Mouse (Mus musculus) small intestine, adult 2 months (tissue): ENCODE results near the gene Rtkn.

ENCODE experiments used
- CTCF ChIP-seq: fragments of 200-500 bp; IDR thresholded peaks from 2 replicates; pipeline ENCODE4 v1.5.1; 2012; ENCODE audit warnings: low read depth, mild to moderate bottlenecking, control low read depth, inconsistent platforms, low read length, moderate library complexity, mixed read lengths; ENCODE audit not compliant: insufficient replicate concordance, insufficient read length; ENCODE audit errors: extremely low read depth
- POLR2A ChIP-seq: fragments of 200-500 bp; IDR thresholded peaks from 2 replicates; pipeline ENCODE4 v1.6.1; 2012; ENCODE audit warnings: low read depth, mild to moderate bottlenecking, control low read depth, inconsistent platforms, low read length, moderate library complexity

- TF ChIP-seq CTCF = no peak
- TF ChIP-seq POLR2A = no peak
These were observed 1.0 kb upstream of the Rtkn start for GRCm38 (mm10) chr6:83134226-83134625.
